Mouse (Mus musculus) G1E (cell line): Measurements from ENCODE around the gene Nkrf. TPM values are rescaled to one million over a fixed set of nuclear protein-coding genes. Genes with fewer than 3 reads are reported as not detected.
A peak's percentile ranks its signal among the peaks of the same experiment; 100 is the strongest.
"Not testable (repeated sequence)": the region's sequence is repeated elsewhere in the genome, so short reads cannot be mapped to it uniquely, and the experiment has no call there.

ENCODE experiments used
- ATAC-seq: 2 replicates; pipeline ENCODE4 v1.8.0; 2016; ENCODE audit warnings: mild to moderate bottlenecking; ENCODE audit not compliant: insufficient number of reproducible peaks, poor library complexity, low FRiP score, severe bottlenecking; ENCODE audit errors: extremely low read depth
- DNase-seq: peaks from one replicate; pipeline ENCODE4 v3.0.0; 2012; ENCODE audit warnings: low spot score
- H3K27me3 ChIP-seq: 2 replicates; pipeline ENCODE4 v1.6.1; 2012; ENCODE audit warnings: mild to moderate bottlenecking, low read length, inconsistent platforms; ENCODE audit not compliant: insufficient read depth
- H3K36me3 ChIP-seq: replicated peaks from 2 replicates; pipeline ENCODE3; 2012; ENCODE audit warnings: mild to moderate bottlenecking, inconsistent platforms
- H3K4me1 ChIP-seq: 2 replicates; pipeline ENCODE4 v1.6.1; 2012; ENCODE audit warnings: low read depth, low read length, inconsistent platforms, mixed read lengths; ENCODE audit not compliant: insufficient read depth
- H3K4me3 ChIP-seq: 2 replicates; pipeline ENCODE4 v1.5.1; 2012; ENCODE audit warnings: low read depth, mild to moderate bottlenecking, inconsistent platforms, low read length, moderate library complexity, mixed read lengths
- H3K9me3 ChIP-seq: replicated peaks from 2 replicates; pipeline ENCODE4 v1.6.1; 2012; ENCODE audit warnings: inconsistent platforms
- CTCF ChIP-seq: IDR thresholded peaks from 2 replicates; pipeline ENCODE4 v1.5.1; 2012; ENCODE audit warnings: low read depth, low read length, inconsistent platforms, mixed read lengths
- GATA1 ChIP-seq: IDR thresholded peaks from 2 replicates; pipeline ENCODE4 v1.6.1; 2012; ENCODE audit warnings: borderline replicate concordance, low read length, inconsistent platforms, mixed read lengths
- GATA2 ChIP-seq: IDR thresholded peaks from 2 replicates; pipeline ENCODE4 v1.6.1; 2012; ENCODE audit warnings: low read depth, low read length, inconsistent platforms, borderline replicate concordance
- POLR2AphosphoS5 ChIP-seq: IDR thresholded peaks from 2 replicates; pipeline ENCODE4 v1.6.1; 2012; ENCODE audit warnings: low read depth, low read length, inconsistent platforms; ENCODE audit not compliant: insufficient replicate concordance
- TAL1 ChIP-seq: conservative IDR thresholded peaks from 2 replicates; pipeline ENCODE4 v1.6.1; 2012; ENCODE audit warnings: low read depth, low read length, inconsistent platforms, mixed read lengths
- polyA plus RNA-seq: library from polyadenylated mRNA; stranded (reverse); fragments of >175 nt; gene quantifications from 2 replicates; pipeline ENCODE4 v1.2.3, GENCODE M21; 2012
- total RNA-seq, 2 experiments: library from RNA; stranded (forward) in 1 of 2; stranded (reverse) in 1 of 2; fragments of 200-1000 nt in 1 of 2; fragments of >200 nt in 1 of 2; fragmentation: Nextera tagmentation in 1 of 2; gene quantifications; 2 replicates each; pipeline ENCODE4 v1.2.3; 2014 to 2017

The Nkrf gene
- total and polyA plus RNA-seq, 3 experiments = 1.5 to 20.2 (median 12.2) TPM

- TF ChIP-seq GATA1 (no peak), CTCF (no peak), POLR2AphosphoS5 (no peak), GATA2 (no peak)
- Histone ChIP-seq H3K27me3 (no peaks in the 10 kb centered on the region), H3K9me3 (no peaks in the 10 kb centered on the region), H3K4me1 (peaks cover 7% of the 10 kb centered on the region; the same call in 1 of the 2 replicates), H3K4me3 (no peak overlapping the region), H3K36me3 (peaks cover 31% of the 10 kb centered on the region)
- DNase-seq (no peak), ATAC-seq (no peak)
Measured at GRCm38 (mm10) chrX:36921346-36921745, 18.6 kb upstream of the Nkrf start.

- ATAC-seq (no peak), DNase-seq (no peak)
- no peaks in the 10 kb centered on the region for H3K9me3 ChIP-seq
- H3K27me3 ChIP-seq = no peaks in the 10 kb centered on the region
- H3K4me3 ChIP-seq = no peak overlapping the region
- no peak for TF ChIP-seq GATA2
- TF ChIP-seq POLR2AphosphoS5 = no peak
- no peak for TF ChIP-seq GATA1
- TF ChIP-seq TAL1 = no peak
- no peak for TF ChIP-seq CTCF
- H3K36me3 ChIP-seq = peaks cover 25% of the 10 kb centered on the region
- H3K4me1 ChIP-seq = peaks cover 7% of the 10 kb centered on the region; the same call in 1 of the 2 replicates
Measured at GRCm38 (mm10) chrX:36917749-36918148, 15.1 kb upstream of the Nkrf start.

DNA sequence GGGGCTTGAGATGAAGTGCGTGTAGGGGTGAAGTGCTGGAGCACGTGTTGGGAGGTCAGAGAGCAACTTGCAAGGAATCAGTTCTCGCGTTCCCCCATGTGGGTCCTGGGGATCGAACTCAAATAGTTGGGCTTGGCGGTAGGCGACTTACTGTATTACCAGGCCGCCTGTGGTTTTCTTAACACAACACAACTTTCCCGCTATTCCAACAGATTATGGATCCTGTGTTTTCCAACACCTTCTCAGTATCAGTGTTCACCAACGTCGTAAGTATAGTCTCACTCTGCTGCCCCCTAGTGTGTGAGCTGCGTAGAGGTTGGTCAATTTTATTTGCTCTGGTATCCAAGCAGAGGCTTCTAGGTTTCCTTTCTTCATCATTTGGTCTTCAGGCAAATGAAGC lies 8.6 kb upstream of the Nkrf start:
- no peak for DNase-seq

GRCm38 (mm10) chrX:36906539-36906938 lies 3.8 kb upstream of the Nkrf start:
- DNase-seq (no peak), ATAC-seq (no peak)
- no peaks in the 10 kb centered on the region for H3K36me3 ChIP-seq
- no peaks in the 10 kb centered on the region for H3K27me3 ChIP-seq
- no peak for TF ChIP-seq GATA1
- TF ChIP-seq TAL1 = no peak
- no peak for TF ChIP-seq POLR2AphosphoS5
- no peak for TF ChIP-seq GATA2
- no peak for TF ChIP-seq CTCF
- no peak overlapping the region for H3K4me3 ChIP-seq
- H3K9me3 ChIP-seq = no peaks in the 10 kb centered on the region
- H3K4me1 ChIP-seq = peaks cover 9% of the 10 kb centered on the region; the same call in 1 of the 2 replicates

More for the DNA sequence above, 8.6 kb upstream of the Nkrf start:
- no peaks in the 10 kb centered on the region for H3K27me3 ChIP-seq
- 0 out of 2 replicates have a peak, but pooled peaks have one; percentile 20 for TF ChIP-seq CTCF
- no peak for TF ChIP-seq TAL1
- H3K4me3 ChIP-seq = no peak overlapping the region
- H3K4me1 ChIP-seq = no peaks in the 10 kb centered on the region
- peaks cover 12% of the 10 kb centered on the region for H3K36me3 ChIP-seq
- no peak for ATAC-seq
- H3K9me3 ChIP-seq = no peaks in the 10 kb centered on the region

DNA sequence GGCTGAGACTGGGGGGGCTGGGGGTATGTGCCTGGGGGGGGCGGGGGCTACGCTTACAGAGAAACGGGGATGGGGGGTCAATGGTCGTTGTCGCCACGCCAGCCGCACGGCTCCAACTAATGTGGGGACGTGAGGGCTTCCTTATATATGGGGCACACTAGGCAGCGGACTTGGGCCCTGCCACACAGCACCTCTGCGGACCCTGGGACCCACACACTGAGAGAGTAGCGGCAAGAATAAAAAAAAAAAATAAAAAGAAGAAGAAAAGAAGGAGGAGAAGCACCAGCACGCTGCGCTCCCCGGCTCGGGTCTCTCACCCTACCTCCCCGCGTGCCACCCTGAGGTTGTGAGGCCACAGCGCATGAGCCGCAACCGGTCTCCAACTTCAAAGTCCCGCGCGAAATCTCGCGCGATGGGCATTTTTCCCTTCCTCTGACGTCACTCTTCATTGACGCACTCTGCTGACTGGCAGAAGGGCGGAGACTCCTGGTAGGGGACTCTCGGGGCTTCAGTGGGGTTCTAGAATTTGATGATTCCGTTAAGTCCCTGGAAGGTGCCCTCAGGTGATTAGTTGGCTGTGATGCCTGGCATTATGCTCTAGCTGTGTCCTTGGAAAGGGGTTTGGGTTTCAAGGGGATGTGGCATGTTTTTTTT lies 543 bp upstream of the Nkrf start:
- ATAC-seq = peak; percentile 93
- peak overlapping the region; percentile 76 for H3K4me3 ChIP-seq
- TF ChIP-seq GATA2 = no peak
- no peak for TF ChIP-seq TAL1
- TF ChIP-seq GATA1 = no peak
- TF ChIP-seq POLR2AphosphoS5 = no peak
- no peak for TF ChIP-seq CTCF
- DNase-seq = peak; percentile 68
- peaks cover 4% of the 10 kb centered on the region for H3K36me3 ChIP-seq
- no peaks in the 10 kb centered on the region for H3K27me3 ChIP-seq
- peaks cover 9% of the 10 kb centered on the region for H3K4me1 ChIP-seq
- no peaks in the 10 kb centered on the region for H3K9me3 ChIP-seq

GRCm38 (mm10) chrX:36901655-36902054 lies 1.0 kb downstream of the Nkrf start:
- DNase-seq = no peak
- no peak for TF ChIP-seq GATA2
- TF ChIP-seq POLR2AphosphoS5 = no peak
- no peak for TF ChIP-seq GATA1
- TF ChIP-seq CTCF = no peak
- no peak for TF ChIP-seq TAL1
- Histone ChIP-seq H3K9me3 (no peaks in the 10 kb centered on the region), H3K4me3 (peak overlapping the region; percentile 76; the same call in 1 of the 2 replicates), H3K27me3 (no peaks in the 10 kb centered on the region), H3K4me1 (peaks cover 9% of the 10 kb centered on the region), H3K36me3 (peaks cover 6% of the 10 kb centered on the region)
- ATAC-seq = no peak

DNA sequence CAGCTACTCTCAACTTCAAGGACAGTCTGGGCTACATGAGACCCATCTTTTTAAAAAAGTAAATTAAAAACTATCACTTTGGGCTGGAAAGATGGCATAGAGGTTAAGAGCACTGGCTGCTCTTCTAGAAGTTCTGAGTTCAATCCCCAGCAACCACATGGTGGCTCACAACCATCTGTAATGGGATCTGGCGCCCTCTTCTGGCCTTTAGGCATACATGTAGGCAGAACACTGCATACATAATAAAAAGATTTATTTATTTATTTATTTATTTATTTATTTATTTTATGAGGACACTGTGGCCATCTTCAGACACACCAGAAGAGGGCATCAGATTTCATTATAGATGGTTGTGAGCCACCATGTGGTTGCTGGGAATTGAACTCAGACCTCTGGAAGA lies 3.8 kb downstream of the Nkrf start:
- H3K27me3 ChIP-seq, H3K36me3 ChIP-seq, H3K9me3 ChIP-seq, DNase-seq, ATAC-seq, H3K4me3 ChIP-seq, H3K4me1 ChIP-seq: not testable (repeated sequence)
